Mouse (Mus musculus): ENCODE measurements around the gene Eif3d. TPM values are rescaled to one million over a fixed set of nuclear protein-coding genes. Genes with fewer than 3 reads are reported as not detected.

Eif3d gene
- polyA plus RNA-seq, 1 experiment from 2014 or later, result 249 TPM

GRCm38 (mm10) chr15:77912048-77912447 is 58.6 kb downstream of the Eif3d start:
- no peak for ATAC-seq (ENCODE audit: insufficient number of reproducible peaks, low FRiP score, low TSS enrichment, low read depth)
- peaks cover 29% of the 10 kb centered on the region for H3K4me1 ChIP-seq (ENCODE audit: control insufficient read depth, insufficient read depth, low read length)
- no peak overlapping the region for H3K27ac ChIP-seq (replicated peaks; ENCODE audit: low read depth, low read length)
- no peak for DNase-seq (ENCODE audit: low spot score)
- H3K9me3 ChIP-seq (ENCODE audit: control insufficient read depth, low read length), result no peaks in the 10 kb centered on the region
- H3K4me3 ChIP-seq (ENCODE audit: low read depth, low read length), result no peak overlapping the region
- H3K27me3 ChIP-seq (ENCODE audit: control insufficient read depth, insufficient read depth, low read length), result no peaks in the 10 kb centered on the region
- H3K4me2 ChIP-seq (ENCODE audit: low read depth, severe bottlenecking), result no peak overlapping the region
- H3K9ac ChIP-seq (ENCODE audit: low read length), result no peak overlapping the region
- WGBS, result 39% methylated on average over 5 of the region's 5 CpGs
- H3K36me3 ChIP-seq (ENCODE audit: control insufficient read depth, insufficient read depth, low read length), result peaks cover 10% of the 10 kb centered on the region; the same call in 1 of the 2 replicates

DNA sequence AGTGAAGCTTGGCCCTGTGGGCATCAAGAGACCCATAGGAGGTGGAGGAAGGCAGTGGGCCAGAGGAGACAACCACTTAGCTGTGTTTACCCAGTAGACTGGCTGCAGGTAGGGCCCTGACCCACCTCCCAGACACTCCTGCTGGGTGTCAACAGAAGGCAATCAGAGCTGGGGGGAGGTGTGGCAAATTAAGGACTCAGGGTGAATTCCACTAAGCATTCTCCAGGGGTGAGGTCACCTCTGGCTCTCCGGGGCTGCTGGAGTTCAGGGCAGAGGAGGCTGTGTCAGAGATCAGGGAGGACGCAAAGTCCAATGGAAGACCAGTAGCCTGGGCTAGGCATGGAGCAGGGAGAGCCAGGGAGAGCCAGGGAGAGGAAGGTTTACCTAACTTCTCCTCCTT is 59.5 kb downstream of the Eif3d start:
- 13% methylated on average over 2 of the region's 2 CpGs for WGBS
- no peak overlapping the region for H3K4me2 ChIP-seq (ENCODE audit: low read depth, severe bottlenecking)
- peaks cover 37% of the 10 kb centered on the region for H3K4me1 ChIP-seq (ENCODE audit: control insufficient read depth, insufficient read depth, low read length)
- H3K9ac ChIP-seq (ENCODE audit: low read length), result no peak overlapping the region
- no peak for ATAC-seq (ENCODE audit: insufficient number of reproducible peaks, low FRiP score, low TSS enrichment, low read depth)
- no peaks in the 10 kb centered on the region for H3K9me3 ChIP-seq (ENCODE audit: control insufficient read depth, low read length)
- no peak overlapping the region for H3K4me3 ChIP-seq (ENCODE audit: low read depth, low read length)
- H3K27ac ChIP-seq (replicated peaks; ENCODE audit: low read depth, low read length), result no peak overlapping the region
- peaks cover 7% of the 10 kb centered on the region; the same call in 1 of the 2 replicates for H3K36me3 ChIP-seq (ENCODE audit: control insufficient read depth, insufficient read depth, low read length)
- no peak for DNase-seq (ENCODE audit: low spot score)
- H3K27me3 ChIP-seq (ENCODE audit: control insufficient read depth, insufficient read depth, low read length), result no peaks in the 10 kb centered on the region

Other genes with a start within 250 kb of the Eif3d start
- not detected in 2 replicates for gene Apol9b, start 241.8 kb downstream of the Eif3d start, polyA plus RNA-seq (2014; fragmentation: Nextera tagmentation; extraction: Ambion mirVana)
- gene Apol8, start 213.8 kb downstream of the Eif3d start, polyA plus RNA-seq (2014; fragmentation: Nextera tagmentation; extraction: Ambion mirVana), result not detected in 2 replicates
- gene Myh9, start 128.6 kb downstream of the Eif3d start, polyA plus RNA-seq (2014; fragmentation: Nextera tagmentation; extraction: Ambion mirVana), result 33.2 and 38.1 TPM in 2 replicates
- gene Txn2, start 41.8 kb downstream of the Eif3d start, polyA plus RNA-seq (2014; fragmentation: Nextera tagmentation; extraction: Ambion mirVana), result 263 and 266 TPM in 2 replicates
- gene Foxred2, start 14.1 kb downstream of the Eif3d start, polyA plus RNA-seq (2014; fragmentation: Nextera tagmentation; extraction: Ambion mirVana), result 6.1 and 7.2 TPM in 2 replicates
- gene Cacng2, start 149.2 kb upstream of the Eif3d start, polyA plus RNA-seq (2014; fragmentation: Nextera tagmentation; extraction: Ambion mirVana), result not detected in 2 replicates
- 111 and 119 TPM in 2 replicates for gene Ift27, start 203.3 kb upstream of the Eif3d start, polyA plus RNA-seq (2014; fragmentation: Nextera tagmentation; extraction: Ambion mirVana)
- 4.6 and 5.1 TPM in 2 replicates for gene Pvalb, start 235.6 kb upstream of the Eif3d start, polyA plus RNA-seq (2014; fragmentation: Nextera tagmentation; extraction: Ambion mirVana)

Measured in limb, embryonic 11.5 days (tissue).